Mouse (Mus musculus) telencephalon, adult 2 months (tissue): ENCODE data around the gene Slc9a5.
A peak's percentile ranks its signal among the peaks of the same experiment; 100 is the strongest.

ENCODE experiments used
- DNase-seq: peaks from one replicate; pipeline ENCODE4 v3.0.0-alpha.2; 2011; ENCODE audit warnings: low read depth, low spot score

Gene Slc9a5

DNA sequence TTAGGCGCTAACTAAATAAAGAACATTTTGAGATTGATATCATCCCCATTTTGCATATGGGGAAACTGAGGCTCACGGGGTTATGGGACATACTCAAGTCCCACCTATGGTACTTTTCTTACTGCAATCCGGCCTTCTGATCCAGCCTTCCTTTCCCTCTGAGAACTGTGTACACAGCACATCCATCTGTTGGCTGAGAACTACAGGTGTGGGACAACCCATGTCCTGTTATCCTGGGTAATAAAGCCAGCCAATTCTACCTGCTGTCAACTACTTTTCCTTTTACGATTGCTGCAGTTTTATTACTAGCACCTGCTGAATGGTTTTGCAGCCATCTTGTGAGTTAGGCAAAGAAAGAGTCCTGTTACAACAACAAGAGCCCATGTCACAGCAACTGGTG lies 5.9 kb downstream of the Slc9a5 start:
- DNase-seq: no peak

DNA sequence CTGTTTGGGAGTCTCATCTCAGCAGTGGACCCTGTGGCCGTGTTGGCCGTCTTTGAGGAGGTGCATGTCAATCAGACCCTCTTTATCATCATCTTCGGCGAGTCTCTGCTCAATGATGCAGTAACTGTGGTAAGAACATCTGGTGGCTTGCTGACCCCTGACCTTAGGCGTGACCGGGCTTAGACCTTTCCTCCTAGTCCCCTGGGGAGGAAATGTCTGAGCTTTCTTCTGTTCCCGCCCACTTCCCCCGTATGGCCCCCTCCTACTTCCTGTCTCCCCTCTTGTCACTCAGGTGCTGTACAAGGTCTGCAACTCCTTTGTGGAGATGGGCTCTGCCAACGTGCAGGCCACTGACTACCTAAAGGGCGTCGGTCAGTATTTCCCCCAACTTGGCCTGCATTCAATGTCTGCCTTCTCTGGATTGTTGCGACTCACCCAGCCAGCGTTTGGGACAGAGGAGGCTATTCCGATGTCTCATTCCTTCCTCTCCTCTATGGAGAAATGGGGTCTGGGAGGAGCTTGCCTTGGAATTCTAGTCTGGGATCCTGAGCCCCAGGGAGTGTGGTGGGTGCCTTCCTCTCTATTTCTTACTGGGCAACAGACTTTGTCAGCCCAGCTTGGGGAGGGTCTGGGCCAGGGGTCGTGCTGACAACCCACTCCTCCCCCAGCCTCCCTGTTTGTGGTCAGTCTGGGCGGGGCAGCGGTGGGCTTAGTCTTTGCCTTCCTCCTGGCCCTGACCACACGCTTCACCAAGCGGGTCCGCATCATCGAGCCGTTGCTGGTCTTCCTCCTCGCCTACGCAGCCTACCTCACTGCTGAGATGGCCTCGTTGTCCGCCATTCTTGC lies 6.8 kb downstream of the Slc9a5 start:
- no peak for DNase-seq

DNA sequence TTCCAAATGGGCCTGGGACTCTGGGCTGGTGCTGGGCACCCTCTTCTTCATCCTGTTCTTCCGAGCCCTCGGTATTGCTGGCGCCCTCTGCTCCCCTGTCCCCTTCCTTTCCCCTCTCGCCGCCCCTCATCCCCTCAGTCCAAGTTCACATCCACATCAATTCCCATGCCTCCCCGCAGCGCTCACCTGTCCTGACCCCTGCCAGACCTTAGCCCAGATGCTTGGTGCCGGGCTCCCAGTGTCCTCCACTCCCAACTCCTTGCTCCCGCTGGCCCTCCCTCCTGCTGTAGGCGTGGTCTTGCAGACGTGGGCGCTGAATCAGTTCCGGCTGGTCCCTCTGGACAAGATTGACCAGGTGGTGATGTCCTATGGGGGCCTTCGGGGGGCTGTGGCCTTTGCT lies 8.0 kb downstream of the Slc9a5 start:
- DNase-seq: no peak

DNA sequence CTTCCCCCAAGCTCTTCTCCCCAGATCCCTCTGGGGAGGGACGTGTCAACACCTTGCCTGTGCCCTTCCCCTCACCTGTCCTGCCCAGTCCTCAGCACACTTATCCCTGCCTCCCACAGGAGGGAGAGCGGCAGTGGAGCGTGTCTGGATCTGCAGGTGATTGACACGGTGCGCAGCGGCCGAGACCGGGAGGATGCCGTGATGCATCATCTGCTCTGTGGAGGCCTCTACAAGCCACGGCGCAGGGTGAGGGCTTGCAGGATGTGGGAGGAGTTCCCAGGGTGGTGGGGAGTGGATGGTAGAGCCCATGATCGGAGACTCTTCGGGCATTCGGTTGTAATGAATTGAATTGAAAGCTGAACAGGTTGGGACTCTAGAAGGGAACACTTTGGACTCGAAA lies 10.6 kb downstream of the Slc9a5 start:
- DNase-seq: no peak

DNA sequence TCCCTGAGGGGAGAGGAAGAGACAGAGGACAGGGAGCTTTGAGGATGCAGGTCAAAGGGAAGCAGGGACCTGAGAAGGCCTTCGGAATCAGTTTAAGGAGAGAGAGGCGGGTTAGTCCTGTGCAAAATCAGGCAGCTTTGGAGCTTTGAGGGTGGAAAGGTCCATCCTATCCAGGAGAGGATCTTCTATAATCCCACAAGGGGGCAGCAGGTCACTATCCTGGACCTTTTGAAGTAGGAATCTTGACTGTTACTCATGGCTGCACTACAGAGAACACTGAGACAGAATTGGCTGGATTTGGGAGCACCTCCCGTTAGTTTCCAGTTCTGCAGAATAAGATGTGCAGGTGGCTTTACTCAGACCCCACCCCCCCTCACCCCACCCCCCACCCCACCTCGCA lies 11.0 kb downstream of the Slc9a5 start:
- DNase-seq: no peak

GRCm38 (mm10) chr8:105361751-105362702 lies 13.4 kb downstream of the Slc9a5 start:
- no peak for DNase-seq

GRCm38 (mm10) chr8:105367107-105367506 lies 18.5 kb downstream of the Slc9a5 start:
- DNase-seq: no peak

GRCm38 (mm10) chr8:105372473-105372872 lies 23.8 kb downstream of the Slc9a5 start:
- DNase-seq: no peak

DNA sequence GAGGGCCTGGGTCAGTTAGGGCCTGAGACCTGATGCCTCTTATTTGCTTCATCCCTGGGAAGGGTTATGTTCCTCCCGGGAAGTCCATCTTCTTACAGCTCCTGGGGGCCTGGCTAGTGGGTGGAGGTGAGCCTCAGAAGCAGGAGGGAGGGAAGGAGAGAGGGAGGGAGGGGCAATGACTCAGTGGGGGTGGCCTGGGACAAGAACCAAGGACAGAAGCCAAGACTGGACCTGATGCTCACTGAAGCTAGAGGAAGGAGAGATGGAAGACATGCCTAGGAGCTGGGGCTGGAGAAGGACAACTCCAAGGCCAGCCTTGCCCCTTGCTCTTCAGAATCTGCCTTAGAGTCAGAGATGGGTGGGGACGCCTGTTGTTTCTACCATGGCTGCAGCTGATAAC lies 24.4 kb downstream of the Slc9a5 start, which contains the start of gene Plekhg4:
Gene Plekhg4 (plus strand): TSS at position 243 of the 400 bp plus-strand sequence.
- DNase-seq: no peak

DNA sequence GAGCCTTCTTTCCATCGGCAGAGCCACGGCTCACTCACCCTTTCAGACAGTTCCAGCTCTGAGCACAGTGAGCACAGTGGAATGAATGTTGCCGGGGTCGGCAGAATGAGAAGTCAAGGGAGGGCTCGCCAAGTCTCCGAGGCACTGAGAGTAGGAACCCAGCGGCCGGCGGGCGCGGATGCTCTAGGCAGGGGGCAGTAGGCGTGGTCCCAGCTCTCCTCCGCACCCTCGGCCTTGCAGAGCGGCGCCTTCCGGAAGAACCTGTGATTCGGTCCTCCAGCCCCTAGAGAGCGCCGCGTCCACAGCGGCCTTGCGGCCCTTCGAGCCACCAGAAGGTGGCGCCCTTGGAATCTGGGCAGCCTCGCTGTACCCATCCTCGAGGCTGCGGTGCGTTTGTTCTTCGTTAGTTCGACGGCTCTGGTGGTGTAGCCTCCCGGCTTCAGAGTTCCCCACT lies 25.9 kb downstream of the Slc9a5 start:
- no peak for DNase-seq

DNA sequence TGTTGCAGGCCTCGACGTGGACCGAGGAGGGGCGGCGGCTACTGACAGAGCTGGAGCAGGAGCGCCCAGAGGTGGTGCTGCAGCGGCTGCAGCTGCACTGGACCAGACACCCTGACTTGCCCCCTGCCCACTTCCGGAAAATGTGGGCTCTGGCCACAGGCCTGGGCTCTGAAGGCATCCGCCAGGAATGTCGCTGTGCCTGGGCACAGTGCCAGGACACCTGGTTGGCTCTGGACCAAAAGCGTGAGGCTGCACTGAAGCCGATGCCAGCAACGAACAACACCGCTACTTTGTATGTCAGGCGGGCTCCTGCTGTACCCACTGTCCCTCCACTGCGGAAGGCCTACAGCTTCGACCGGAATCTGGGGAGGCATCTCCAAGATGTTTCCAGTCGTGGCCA lies 30.0 kb downstream of the Slc9a5 start:
- DNase-seq: no peak

- DNase-seq: no peak
Measured at GRCm38 (mm10) chr8:105380308-105380707, 31.7 kb downstream of the Slc9a5 start.

GRCm38 (mm10) chr8:105384070-105384469 lies 35.4 kb downstream of the Slc9a5 start:
- no peak for DNase-seq

DNA sequence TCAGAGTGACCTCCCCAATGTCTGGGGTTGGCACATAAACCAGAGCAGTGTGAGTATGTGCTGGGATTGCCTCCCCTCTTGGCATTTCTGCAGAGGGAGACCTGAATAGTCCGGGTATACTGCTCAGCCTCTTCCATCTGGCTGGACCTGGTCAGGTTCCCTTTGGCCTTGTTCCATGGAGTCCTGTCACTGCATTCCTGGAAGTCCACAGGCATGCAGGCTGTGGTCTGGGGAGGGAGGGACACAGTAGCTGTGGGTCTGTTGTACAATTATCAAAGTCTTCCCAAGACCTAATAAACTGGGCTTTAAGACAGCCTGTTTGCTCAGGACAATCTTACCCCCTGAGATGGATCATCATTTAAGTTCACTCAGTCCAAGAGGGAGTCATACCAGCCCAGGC lies 38.5 kb downstream of the Slc9a5 start:
- DNase-seq: no peak

- no peak for DNase-seq
Measured at GRCm38 (mm10) chr8:105389096-105389495, 40.5 kb downstream of the Slc9a5 start.

GRCm38 (mm10) chr8:105393089-105393787 lies 44.6 kb downstream of the Slc9a5 start:
- no peak for DNase-seq

DNA sequence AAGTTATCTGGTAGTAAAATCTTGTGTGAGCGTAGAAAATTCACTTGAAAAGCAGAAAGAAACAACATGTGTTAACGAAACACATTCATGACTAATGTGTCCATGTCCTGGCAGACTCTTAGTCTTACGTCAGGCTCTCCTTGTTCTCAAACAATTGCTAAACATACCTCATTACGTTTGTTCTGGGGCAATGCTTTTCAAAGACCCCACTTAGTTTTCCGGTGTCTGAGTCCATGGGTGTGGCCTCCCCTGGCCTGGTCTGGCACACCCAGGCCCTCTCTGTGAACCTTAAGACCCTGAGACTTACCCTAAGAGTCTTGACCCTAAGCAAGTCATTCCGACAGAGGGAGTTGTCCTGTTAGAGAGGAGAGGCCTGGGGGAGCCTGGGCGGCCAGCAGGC lies 45.3 kb downstream of the Slc9a5 start:
- DNase-seq: no peak

DNA sequence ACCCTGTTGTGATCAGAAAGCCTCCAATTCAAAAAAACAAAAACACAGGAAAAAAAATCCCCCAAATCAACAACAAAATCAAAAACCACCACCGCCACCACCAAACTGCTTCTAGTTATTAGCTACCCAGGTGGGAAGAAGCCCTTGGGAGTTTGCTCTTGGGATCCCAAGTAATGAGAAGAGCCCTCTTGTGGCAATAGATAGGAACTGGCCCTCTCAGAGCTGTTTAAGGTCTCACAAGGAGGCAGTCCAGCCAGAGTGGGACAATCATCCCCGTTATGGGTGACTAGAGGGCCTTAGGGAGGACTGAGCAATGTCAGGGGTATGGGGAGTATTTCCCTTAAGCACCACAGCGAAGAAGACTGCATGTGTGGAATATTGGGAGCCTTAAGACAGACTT lies 49.1 kb downstream of the Slc9a5 start:
- peak; percentile 15 for DNase-seq

- no peak for DNase-seq
Measured at GRCm38 (mm10) chr8:105400016-105400415, 51.4 kb downstream of the Slc9a5 start.

GRCm38 (mm10) chr8:105403467-105403866 lies 54.8 kb downstream of the Slc9a5 start:
- DNase-seq: no peak

GRCm38 (mm10) chr8:105404496-105404895 lies 55.9 kb downstream of the Slc9a5 start:
- no peak for DNase-seq

DNA sequence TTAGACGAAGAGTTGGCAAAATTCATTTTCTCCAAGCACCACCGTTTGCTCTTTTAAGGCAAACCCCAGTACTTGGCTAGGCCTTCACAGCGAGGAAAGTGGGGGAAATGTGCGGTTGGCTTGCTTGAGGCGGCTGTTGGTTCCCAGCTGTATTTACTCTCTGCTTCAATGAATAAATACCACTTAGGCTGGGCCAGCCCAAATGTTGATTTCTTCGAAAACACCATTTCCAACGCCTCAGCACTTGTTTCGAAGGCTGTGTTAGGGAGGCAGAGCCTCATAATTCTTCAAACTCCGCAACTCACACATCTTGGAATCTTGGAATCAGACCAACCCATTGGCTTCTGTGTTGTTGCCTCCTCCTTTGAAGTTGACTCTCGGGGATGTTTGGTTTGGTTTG lies 57.8 kb downstream of the Slc9a5 start:
- DNase-seq: peak; percentile 13
